16 mouse cellular contexts compared by ENCODE assay signal in genomic region chr14:61108625-61109024, GRCm38 (mm10).
"Had no signal": no experiment of that assay in that cellular context is flagged by ENCODE, and none has a peak within 500 bp of the region (broad histone marks: within the 10 kb centered on the region; RNA-seq: fewer than 3 reads in every experiment).

No protein-coding gene starts in this region.

- H3K27ac ChIP-seq: neural tube, embryonic 13.5 days; neural tube, embryonic 15.5 days; stomach, embryonic 15.5 days; stomach, postnatal 0 days had no signal

- H3K4me2 ChIP-seq: neural tube, embryonic 13.5 days; neural tube, embryonic 15.5 days; stomach, embryonic 15.5 days had no signal

- H3K9me3 ChIP-seq: neural tube, embryonic 13.5 days; neural tube, embryonic 15.5 days; stomach, embryonic 15.5 days had no signal

- DNase-seq: retina, postnatal 1 day; right cerebral cortex, adult 18-20 months; right cerebral cortex, postnatal 14 days; right cerebral cortex, postnatal 25 days; right cerebral cortex, postnatal 4 days; spleen, adult 18-20 months; thymus, adult 18-20 months; thymus, adult 2 months; thymus, postnatal 14 days; thymus, postnatal 25 days; thymus, postnatal 36 days; thymus, postnatal 4 days had no signal

- H3K36me3 ChIP-seq: neural tube, embryonic 13.5 days; neural tube, embryonic 15.5 days; stomach, embryonic 15.5 days had no signal

- H3K27me3 ChIP-seq: neural tube, embryonic 13.5 days; neural tube, embryonic 15.5 days; stomach, embryonic 15.5 days had no signal

- H3K4me3 ChIP-seq: neural tube, embryonic 13.5 days; neural tube, embryonic 15.5 days; stomach, embryonic 15.5 days had no signal

- H3K9ac ChIP-seq: neural tube, embryonic 13.5 days; neural tube, embryonic 15.5 days; stomach, embryonic 15.5 days had no signal

- H3K4me1 ChIP-seq: stomach, embryonic 15.5 days had no signal
